Mouse (Mus musculus): Measurements from ENCODE around the gene Stra6. TPM values are rescaled to one million over a fixed set of nuclear protein-coding genes. Genes with fewer than 3 reads are reported as not detected.

Stra6 gene
- total and polyA plus RNA-seq, 3 experiments = 0.08 to 0.09 (median 0.08) TPM

DNA sequence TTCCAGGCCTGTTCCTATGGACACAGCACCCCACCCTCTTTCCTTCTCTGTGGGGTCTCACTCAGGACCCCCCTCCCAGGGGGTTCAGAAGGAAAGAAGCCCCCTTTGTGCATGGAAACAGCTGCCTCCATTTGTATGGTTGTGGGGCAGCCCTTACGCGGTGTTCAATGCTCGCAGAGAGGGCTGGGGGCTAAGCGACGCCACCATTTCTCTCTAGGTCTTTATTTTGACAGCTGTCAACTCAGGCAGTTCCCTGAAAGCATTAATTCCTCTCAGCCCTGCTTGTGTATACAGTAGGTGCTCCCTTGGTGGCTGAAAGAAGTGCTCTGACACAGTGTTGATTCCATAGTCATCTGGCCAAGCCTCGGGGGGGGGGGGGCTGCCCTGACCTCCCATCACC is 40.1 kb downstream of the Stra6 start:
- Histone ChIP-seq H3K79me2 (replicated peaks; ENCODE audit: control insufficient read depth, extremely low read depth, insufficient read depth, poor library complexity, severe bottlenecking) (no peaks in the 10 kb centered on the region), H3K27ac (ENCODE audit: insufficient read depth, low read depth) (no peak overlapping the region), H3K9me3 (replicated peaks; ENCODE audit: low read length) (no peaks in the 10 kb centered on the region), H3K4me1 (ENCODE audit: control insufficient read depth in 1 of 2, insufficient read depth in 2 of 2) (peaks cover 14 to 37% of the 10 kb centered on the region in 2 experiments), H3K4me2 (ENCODE audit: insufficient read depth, low read depth, poor library complexity, severe bottlenecking) (no peak overlapping the region), H3K9ac (ENCODE audit: insufficient read depth, low read depth) (no peak overlapping the region), H3K36me3 (replicated peaks in 1 of 2; ENCODE audit: control insufficient read depth in 1 of 2, insufficient read depth in 1 of 2, low read length in 1 of 2) (no peaks in the 10 kb centered on the region), H3K4me3 (replicated peaks in 1 of 3; ENCODE audit: low read depth in 2 of 3, low read length in 2 of 3, poor library complexity in 1 of 3) (no peak overlapping the region), H3K27me3 (replicated peaks) (no peaks in the 10 kb centered on the region)
- in situ Hi-C loops (cut with MboI; ENCODE audit: low pct_ligation_motif_present, low pct_unique_long_range_greater_than_20kb, low sequenced_read_pairs) = loop anchor here (5.0 kb wide), 1 partner anchor 34 kb away; no protein-coding TSS in a partner anchor
- no peak for DNase-seq (ENCODE audit: extremely low read depth)
- dilution Hi-C loops (cut with MboI; ENCODE audit: extremely low pct_ligation_motif_present, extremely low pct_unique_long_range_greater_than_20kb, low sequenced_read_pairs) = no loop called here
- no peak for TF ChIP-seq ETS1 (conservative IDR thresholded peaks at IDR 0.05; ENCODE audit: low read depth, low read length)
- TF ChIP-seq USF1 (IDR thresholded peaks at IDR 0.05; ENCODE audit: low read depth, low read length) = no peak
- TF ChIP-seq POLR2AphosphoS2 (IDR thresholded peaks at IDR 0.05; ENCODE audit: low read depth, low read length) = no peak
- TF ChIP-seq ZKSCAN1 (IDR thresholded peaks at IDR 0.05; ENCODE audit: borderline replicate concordance, low read depth, low read length) = no peak
- TF ChIP-seq MAFK (IDR thresholded peaks at IDR 0.05; ENCODE audit: insufficient replicate concordance, low read length) = no peak
- no peak for TF ChIP-seq ELF1 (IDR thresholded peaks at IDR 0.05; ENCODE audit: low read depth, low read length)
- no peak for TF ChIP-seq MEF2A (IDR thresholded peaks at IDR 0.05; ENCODE audit: borderline replicate concordance, low read depth, low read length)
- no peak for TF ChIP-seq MYC (IDR thresholded peaks at IDR 0.05; ENCODE audit: low read depth, low read length)
- no peak for TF ChIP-seq UBTF (IDR thresholded peaks at IDR 0.05; ENCODE audit: low read depth, low read length)
- no peak for TF ChIP-seq CHD2 (IDR thresholded peaks at IDR 0.05; ENCODE audit: low read length)
- TF ChIP-seq GABPA (IDR thresholded peaks at IDR 0.05; ENCODE audit: insufficient replicate concordance, low read depth, low read length) = no peak
- TF ChIP-seq ZMIZ1 (IDR thresholded peaks at IDR 0.05; ENCODE audit: low read depth, low read length) = no peak
- no peak for TF ChIP-seq BHLHE40 (IDR thresholded peaks at IDR 0.05; ENCODE audit: low read depth, low read length)
- TF ChIP-seq TBP (conservative IDR thresholded peaks at IDR 0.05; ENCODE audit: low read depth, low read length) = no peak
- no peak for TF ChIP-seq MAZ (IDR thresholded peaks at IDR 0.05; ENCODE audit: low read depth, low read length)
- TF ChIP-seq NELFE (IDR thresholded peaks at IDR 0.05; ENCODE audit: low read depth, low read length) = no peak
- TF ChIP-seq CTCF (conservative IDR thresholded peaks at IDR 0.05 in 1 of 2, IDR thresholded peaks at IDR 0.05 in 1 of 2; ENCODE audit: low read depth in 2 of 2, low read length in 2 of 2) = no peak

DNA sequence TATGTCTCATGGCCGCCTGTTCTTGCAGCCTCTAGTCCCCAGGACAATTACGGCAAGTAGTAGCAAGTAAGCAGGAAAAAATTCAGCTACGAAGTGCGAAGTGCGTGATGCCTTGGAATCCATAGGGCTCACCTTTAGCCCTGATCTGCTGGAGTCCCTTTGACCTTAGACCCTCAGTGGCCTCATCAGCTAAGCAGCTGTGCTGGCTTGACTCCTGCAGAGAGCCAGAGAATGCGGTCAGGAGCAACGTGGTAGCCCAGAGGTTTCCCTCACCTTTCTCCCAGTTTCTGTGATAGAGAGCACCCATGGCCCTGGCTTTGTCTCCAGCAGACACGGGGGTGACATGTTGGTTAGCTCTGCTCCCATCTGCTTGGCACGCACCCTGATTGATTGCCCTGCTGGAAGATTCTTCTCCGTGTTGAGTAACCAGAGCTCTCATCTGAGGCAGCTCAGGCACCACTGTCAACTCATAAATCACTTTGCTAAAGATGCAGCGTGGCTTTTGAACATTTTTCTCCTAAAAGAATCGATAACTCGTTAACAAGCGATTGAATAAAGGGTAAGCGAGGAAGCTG is 42.1 kb downstream of the Stra6 start:
- H3K9ac ChIP-seq (ENCODE audit: insufficient read depth, low read depth) = no peak overlapping the region
- dilution Hi-C loops (cut with MboI; ENCODE audit: extremely low pct_ligation_motif_present, extremely low pct_unique_long_range_greater_than_20kb, low sequenced_read_pairs) (no loop called here), in situ Hi-C loops (cut with MboI; ENCODE audit: low pct_ligation_motif_present, low pct_unique_long_range_greater_than_20kb, low sequenced_read_pairs) (no loop called here)
- no peak overlapping the region for H3K4me3 ChIP-seq (replicated peaks in 1 of 3; ENCODE audit: low read depth in 2 of 3, low read length in 2 of 3, poor library complexity in 1 of 3)
- H3K79me2 ChIP-seq (replicated peaks; ENCODE audit: control insufficient read depth, extremely low read depth, insufficient read depth, poor library complexity, severe bottlenecking) = no peaks in the 10 kb centered on the region
- no peaks in the 10 kb centered on the region for H3K9me3 ChIP-seq (replicated peaks; ENCODE audit: low read length)
- H3K36me3 ChIP-seq (replicated peaks in 1 of 2; ENCODE audit: control insufficient read depth in 1 of 2, insufficient read depth in 1 of 2, low read length in 1 of 2) = no peaks in the 10 kb centered on the region
- peaks cover 0 to 20% of the 10 kb centered on the region in 2 experiments; a peak in 2 of 4 replicates for H3K4me1 ChIP-seq (ENCODE audit: control insufficient read depth in 1 of 2, insufficient read depth in 2 of 2)
- TF ChIP-seq POLR2A (IDR thresholded peaks at IDR 0.05; ENCODE audit: low read depth, low read length) = no peak
- TF ChIP-seq CTCF (conservative IDR thresholded peaks at IDR 0.05 in 1 of 2, IDR thresholded peaks at IDR 0.05 in 1 of 2; ENCODE audit: low read depth in 2 of 2, low read length in 2 of 2) = no peak
- TF ChIP-seq JUND (conservative IDR thresholded peaks at IDR 0.05; ENCODE audit: low read depth, low read length) = no peak
- TF ChIP-seq ZNF384 (IDR thresholded peaks at IDR 0.05; ENCODE audit: low read depth, low read length) = no peak
- TF ChIP-seq GABPA (IDR thresholded peaks at IDR 0.05; ENCODE audit: insufficient replicate concordance, low read depth, low read length) = no peak
- no peak for TF ChIP-seq UBTF (IDR thresholded peaks at IDR 0.05; ENCODE audit: low read depth, low read length)
- no peak for TF ChIP-seq USF2 (conservative IDR thresholded peaks at IDR 0.05; ENCODE audit: low read depth, low read length)
- TF ChIP-seq RAD21 (IDR thresholded peaks at IDR 0.05; ENCODE audit: low read depth, low read length) = no peak
- no peak for TF ChIP-seq ZKSCAN1 (IDR thresholded peaks at IDR 0.05; ENCODE audit: borderline replicate concordance, low read depth, low read length)
- TF ChIP-seq KAT2A (IDR thresholded peaks at IDR 0.05; ENCODE audit: insufficient replicate concordance, low read length) = no peak
- DNase-seq (ENCODE audit: extremely low read depth) = no peak
- no peaks in the 10 kb centered on the region for H3K27me3 ChIP-seq (replicated peaks)
- no peak overlapping the region for H3K4me2 ChIP-seq (ENCODE audit: insufficient read depth, low read depth, poor library complexity, severe bottlenecking)
- no peak overlapping the region for H3K27ac ChIP-seq (ENCODE audit: insufficient read depth, low read depth)

All from CH12.LX (cell line).